Mouse (Mus musculus): Measurements from ENCODE around the gene Dock10. TPM values are rescaled to one million over a fixed set of nuclear protein-coding genes. Genes with fewer than 3 reads are reported as not detected.

The Dock10 gene
- polyA plus RNA-seq, 1 experiment from 2014 or later = 5.8 TPM

DNA sequence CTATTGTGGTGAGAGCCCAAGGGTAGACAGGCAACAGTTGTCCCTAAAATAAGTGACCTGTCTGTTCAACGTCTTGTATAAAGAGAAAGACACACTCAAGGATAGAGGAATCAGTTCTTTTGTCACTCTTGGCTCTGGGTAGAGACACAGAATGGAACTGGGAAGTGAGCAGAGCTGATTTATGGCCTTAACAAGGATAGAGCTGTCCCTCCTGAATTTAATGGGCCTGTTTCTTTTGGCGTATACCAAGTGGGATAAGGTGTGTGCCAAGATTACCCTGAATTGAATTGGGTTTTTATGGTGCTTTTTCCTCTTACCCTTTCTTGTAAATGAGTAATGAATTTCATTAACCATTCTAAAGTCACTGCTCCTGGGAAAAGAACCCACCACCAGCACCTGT is 106.2 kb downstream of the Dock10 start:
- 72% methylated on average over 2 of the region's 2 CpGs for WGBS
- H3K4me3 ChIP-seq (replicated peaks) = no peak overlapping the region

DNA sequence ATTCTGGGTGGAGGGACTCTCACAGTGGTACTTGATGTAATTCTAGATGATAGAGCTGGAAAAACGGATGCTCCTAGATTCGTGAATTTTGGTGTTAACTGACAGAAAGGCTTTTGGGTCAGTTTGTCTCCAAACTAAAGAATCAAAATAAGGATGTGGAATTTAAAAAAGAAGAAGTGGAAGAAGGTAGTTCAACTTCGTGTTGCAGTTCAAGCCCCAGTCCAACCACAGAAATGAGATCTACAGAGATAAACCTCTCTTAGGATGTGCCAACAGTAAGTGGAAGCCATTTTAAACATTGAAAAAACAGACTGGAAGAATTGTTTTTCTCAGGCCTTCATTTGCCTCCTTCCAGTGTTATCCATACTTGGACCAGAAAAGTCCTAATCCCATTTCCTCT is 111.7 kb downstream of the Dock10 start:
- 59% methylated on average over 3 of the region's 3 CpGs for WGBS

More for the DNA sequence above, 106.2 kb downstream of the Dock10 start:
- no peaks in the 10 kb centered on the region for H3K36me3 ChIP-seq
- H3K27ac ChIP-seq = no peak overlapping the region
- H3K9ac ChIP-seq = no peak overlapping the region
- ATAC-seq (ENCODE audit: insufficient read depth, low FRiP score, low read depth) = no peak
- no peaks in the 10 kb centered on the region for H3K9me3 ChIP-seq
- H3K27me3 ChIP-seq (replicated peaks) = no peaks in the 10 kb centered on the region
- H3K4me2 ChIP-seq = no peak overlapping the region
- H3K4me1 ChIP-seq = no peaks in the 10 kb centered on the region

DNA sequence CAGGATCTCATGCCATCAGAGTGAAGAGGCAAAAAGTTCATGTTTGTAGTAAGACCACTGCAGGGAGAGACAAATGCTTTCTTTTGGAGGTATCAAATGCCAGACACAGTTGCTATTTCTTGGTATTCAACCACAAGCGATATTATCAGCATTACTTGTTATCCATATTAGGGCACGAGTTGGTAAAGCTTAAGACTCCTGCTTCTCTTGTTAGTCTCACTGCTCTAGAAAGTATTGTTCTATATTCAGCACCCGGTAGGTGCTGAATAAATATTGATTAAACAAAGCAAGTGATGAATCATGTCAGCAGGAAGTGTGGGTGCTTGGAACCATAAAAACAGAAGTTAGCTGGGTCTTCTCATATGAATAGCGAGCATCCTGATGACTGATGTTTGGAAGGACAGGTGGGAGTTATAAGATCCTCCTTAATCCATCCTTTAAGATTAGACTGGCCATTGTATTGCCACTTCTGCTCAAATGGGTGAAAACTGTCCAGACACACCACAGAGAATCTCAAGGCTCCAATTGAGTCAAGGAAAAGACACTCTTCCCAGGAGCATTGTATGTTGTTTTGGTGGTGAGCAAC is 114.4 kb downstream of the Dock10 start:
- H3K4me2 ChIP-seq = no peak overlapping the region
- H3K4me1 ChIP-seq = no peaks in the 10 kb centered on the region
- no peak overlapping the region for H3K4me3 ChIP-seq (replicated peaks)
- no peaks in the 10 kb centered on the region for H3K36me3 ChIP-seq
- H3K27me3 ChIP-seq (replicated peaks) = no peaks in the 10 kb centered on the region
- H3K9ac ChIP-seq = no peak overlapping the region
- WGBS = 68% methylated on average over 4 of the region's 4 CpGs
- no peak overlapping the region for H3K27ac ChIP-seq
- ATAC-seq (ENCODE audit: insufficient read depth, low FRiP score, low read depth) = no peak
- no peaks in the 10 kb centered on the region for H3K9me3 ChIP-seq

More for the DNA sequence above, 111.7 kb downstream of the Dock10 start:
- no peak overlapping the region for H3K27ac ChIP-seq
- ATAC-seq (ENCODE audit: insufficient read depth, low FRiP score, low read depth) = no peak
- no peak overlapping the region for H3K4me2 ChIP-seq
- no peaks in the 10 kb centered on the region for H3K36me3 ChIP-seq
- no peaks in the 10 kb centered on the region for H3K9me3 ChIP-seq
- H3K9ac ChIP-seq = no peak overlapping the region
- no peak overlapping the region for H3K4me3 ChIP-seq (replicated peaks)
- no peaks in the 10 kb centered on the region for H3K4me1 ChIP-seq
- no peaks in the 10 kb centered on the region for H3K27me3 ChIP-seq (replicated peaks)

DNA sequence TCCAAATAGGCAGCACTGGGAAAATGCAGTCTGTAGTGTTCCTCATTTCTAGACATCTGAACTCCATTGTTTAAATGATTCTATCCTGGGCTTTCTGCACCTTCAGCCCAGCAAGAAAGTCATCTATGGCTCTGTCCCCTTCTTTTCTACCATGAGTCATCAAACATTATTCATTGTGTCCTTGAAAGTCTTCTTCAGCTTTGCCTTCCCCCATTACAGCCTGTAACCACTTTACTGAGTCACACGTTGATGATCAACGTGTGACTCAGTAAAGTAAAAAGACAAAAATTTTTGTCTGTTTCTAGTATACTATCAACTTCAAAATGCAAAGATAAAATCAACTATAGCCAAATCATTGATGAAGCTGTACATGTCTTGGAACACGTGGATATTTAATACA is 116.5 kb downstream of the Dock10 start:
- Histone ChIP-seq H3K4me3 (replicated peaks) (no peak overlapping the region), H3K9me3 (no peaks in the 10 kb centered on the region), H3K36me3 (no peaks in the 10 kb centered on the region), H3K4me1 (no peaks in the 10 kb centered on the region), H3K9ac (no peak overlapping the region), H3K4me2 (no peak overlapping the region), H3K27ac (no peak overlapping the region), H3K27me3 (replicated peaks) (no peaks in the 10 kb centered on the region)
- 85% methylated on average over 3 of the region's 3 CpGs for WGBS
- no peak for ATAC-seq (ENCODE audit: insufficient read depth, low FRiP score, low read depth)

DNA sequence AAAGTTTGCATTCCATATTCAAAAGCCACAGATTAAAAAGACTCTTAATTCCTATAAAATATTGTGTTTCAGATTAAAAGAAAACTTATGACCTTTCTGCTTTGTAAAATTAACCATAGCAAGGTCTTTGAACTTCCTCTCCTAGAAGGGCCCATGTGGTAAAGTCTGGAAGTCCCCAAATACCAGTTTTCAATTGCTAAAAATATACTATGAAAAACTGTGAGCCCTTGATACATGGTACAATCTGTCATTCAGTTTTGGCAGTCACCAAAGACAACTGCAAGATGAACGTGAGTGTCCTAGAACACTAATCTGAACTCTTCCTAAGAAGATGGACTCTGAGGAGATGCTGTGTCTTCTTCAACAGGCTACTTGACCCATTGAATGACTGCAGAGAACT is 117.0 kb downstream of the Dock10 start:
- 70% methylated on average over 1 of the region's 1 CpGs for WGBS
- H3K27me3 ChIP-seq (replicated peaks) = no peaks in the 10 kb centered on the region
- H3K4me2 ChIP-seq = no peak overlapping the region
- no peak overlapping the region for H3K4me3 ChIP-seq (replicated peaks)
- H3K36me3 ChIP-seq = no peaks in the 10 kb centered on the region
- H3K4me1 ChIP-seq = no peaks in the 10 kb centered on the region
- no peak overlapping the region for H3K9ac ChIP-seq
- H3K9me3 ChIP-seq = no peaks in the 10 kb centered on the region
- H3K27ac ChIP-seq = no peak overlapping the region
- no peak for ATAC-seq (ENCODE audit: insufficient read depth, low FRiP score, low read depth)

DNA sequence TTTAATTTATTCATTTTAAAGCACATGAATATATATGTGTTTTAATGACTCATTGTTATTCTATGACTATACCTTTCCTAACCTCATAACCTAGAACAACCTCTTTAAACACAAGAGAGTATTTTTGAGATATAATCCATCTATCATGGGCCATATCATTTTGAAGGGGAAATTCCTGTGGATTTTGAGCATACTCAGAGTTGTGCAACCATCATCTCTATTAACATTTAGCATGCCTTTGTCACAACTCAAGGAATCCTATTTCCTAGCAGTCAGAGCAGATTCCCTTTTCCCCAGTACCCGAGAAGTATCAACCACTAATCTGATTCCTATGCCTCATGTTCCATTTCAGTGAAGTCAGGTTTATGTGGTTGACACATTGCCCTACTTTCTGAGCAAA is 118.8 kb downstream of the Dock10 start:
- H3K27me3 ChIP-seq (replicated peaks) = no peaks in the 10 kb centered on the region
- H3K9me3 ChIP-seq = no peaks in the 10 kb centered on the region
- no peaks in the 10 kb centered on the region for H3K4me1 ChIP-seq
- no peak overlapping the region for H3K4me3 ChIP-seq (replicated peaks)
- no peak overlapping the region for H3K4me2 ChIP-seq
- 92% methylated on average over 1 of the region's 1 CpGs for WGBS
- H3K36me3 ChIP-seq = no peaks in the 10 kb centered on the region
- ATAC-seq (ENCODE audit: insufficient read depth, low FRiP score, low read depth) = no peak
- no peak overlapping the region for H3K9ac ChIP-seq
- H3K27ac ChIP-seq = no peak overlapping the region

DNA sequence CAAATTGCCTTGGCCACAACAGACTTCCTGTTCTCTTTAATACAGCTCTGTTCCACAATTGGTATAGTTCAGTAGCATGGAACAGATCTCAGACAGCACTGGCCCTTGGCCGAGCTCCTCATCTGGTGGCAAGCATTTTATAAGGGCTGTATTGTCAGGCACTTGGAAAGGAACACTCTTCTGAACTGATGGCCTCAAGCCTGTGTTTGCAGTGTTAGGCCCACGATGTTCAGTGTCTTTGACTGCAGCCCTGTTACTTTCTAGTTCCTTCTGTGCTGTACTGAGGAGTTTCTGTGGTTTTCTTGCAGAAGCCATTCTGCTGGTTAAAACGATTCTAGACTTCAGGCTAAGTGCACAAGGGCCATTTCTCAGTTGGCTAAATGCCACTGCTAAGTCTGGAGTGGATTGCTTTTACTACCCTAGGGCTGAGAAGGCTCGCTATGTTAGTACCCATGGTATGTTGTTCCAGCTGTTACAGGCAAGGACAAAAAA is 121.1 kb downstream of the Dock10 start:
- Histone ChIP-seq H3K9ac (no peak overlapping the region), H3K4me1 (no peaks in the 10 kb centered on the region), H3K27ac (peak overlapping the region; percentile 16; the same call in 1 of the 2 replicates), H3K4me2 (no peak overlapping the region), H3K36me3 (no peaks in the 10 kb centered on the region), H3K4me3 (replicated peaks) (no peak overlapping the region), H3K27me3 (replicated peaks) (no peaks in the 10 kb centered on the region), H3K9me3 (no peaks in the 10 kb centered on the region)
- ATAC-seq (ENCODE audit: insufficient read depth, low FRiP score, low read depth) = peak; percentile 39; the same call in 1 of the 2 replicates
- 56% methylated on average over 4 of the region's 4 CpGs for WGBS

DNA sequence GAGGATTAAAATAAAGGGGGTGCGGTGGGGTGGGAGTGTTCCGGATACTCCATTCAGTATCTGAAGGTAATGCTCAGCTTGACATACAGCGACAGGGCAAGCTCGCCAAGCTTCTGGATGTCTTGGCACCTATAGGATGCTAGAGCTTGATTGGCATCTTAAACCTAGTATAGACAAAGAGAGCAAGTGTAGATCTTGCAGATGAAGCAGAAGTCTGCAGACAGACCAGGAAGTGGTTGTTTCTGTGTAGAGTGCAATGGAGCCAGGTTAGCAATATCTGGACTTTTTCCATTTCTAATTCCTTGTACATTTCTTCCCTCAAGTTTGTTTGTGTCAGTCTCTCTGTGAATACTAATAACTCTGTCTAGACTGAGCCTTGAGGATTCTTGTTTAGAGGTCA is 122.5 kb downstream of the Dock10 start:
- no peak for ATAC-seq (ENCODE audit: insufficient read depth, low FRiP score, low read depth)
- H3K4me3 ChIP-seq (replicated peaks) = no peak overlapping the region
- WGBS = 96% methylated on average over 4 of the region's 4 CpGs

DNA sequence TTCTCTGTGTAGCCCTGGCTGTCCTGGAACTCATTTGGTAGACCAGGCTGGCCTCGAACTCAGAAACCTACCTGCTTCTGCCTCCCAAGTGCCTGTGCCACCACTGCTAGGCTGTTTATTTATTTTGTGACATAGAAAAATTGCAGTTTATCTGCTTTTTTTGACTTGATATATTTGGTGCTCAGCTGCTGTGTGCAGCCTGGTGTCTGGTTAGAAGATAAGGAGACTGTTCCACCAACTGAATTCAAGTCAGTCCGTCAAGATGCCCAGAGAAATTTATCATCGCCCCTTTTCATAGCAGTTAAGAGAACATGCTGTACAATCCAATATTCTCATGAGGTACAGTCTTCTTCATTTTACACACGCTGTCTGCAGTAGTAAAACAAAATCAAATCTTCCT is 124.8 kb downstream of the Dock10 start:
- H3K27me3 ChIP-seq (replicated peaks) = no peaks in the 10 kb centered on the region
- H3K36me3 ChIP-seq = no peaks in the 10 kb centered on the region
- no peak overlapping the region for H3K4me2 ChIP-seq
- no peak overlapping the region for H3K9ac ChIP-seq
- H3K4me1 ChIP-seq = no peaks in the 10 kb centered on the region
- no peak overlapping the region for H3K27ac ChIP-seq
- WGBS = 82% methylated on average over 4 of the region's 4 CpGs
- no peaks in the 10 kb centered on the region for H3K9me3 ChIP-seq
- ATAC-seq (ENCODE audit: insufficient read depth, low FRiP score, low read depth) = no peak
- no peak overlapping the region for H3K4me3 ChIP-seq (replicated peaks)

More for the DNA sequence above, 122.5 kb downstream of the Dock10 start:
- no peaks in the 10 kb centered on the region for H3K27me3 ChIP-seq (replicated peaks)
- H3K9me3 ChIP-seq = no peaks in the 10 kb centered on the region
- H3K4me1 ChIP-seq = no peaks in the 10 kb centered on the region
- H3K4me2 ChIP-seq = no peak overlapping the region
- H3K36me3 ChIP-seq = no peaks in the 10 kb centered on the region
- no peak overlapping the region for H3K27ac ChIP-seq
- H3K9ac ChIP-seq = no peak overlapping the region

DNA sequence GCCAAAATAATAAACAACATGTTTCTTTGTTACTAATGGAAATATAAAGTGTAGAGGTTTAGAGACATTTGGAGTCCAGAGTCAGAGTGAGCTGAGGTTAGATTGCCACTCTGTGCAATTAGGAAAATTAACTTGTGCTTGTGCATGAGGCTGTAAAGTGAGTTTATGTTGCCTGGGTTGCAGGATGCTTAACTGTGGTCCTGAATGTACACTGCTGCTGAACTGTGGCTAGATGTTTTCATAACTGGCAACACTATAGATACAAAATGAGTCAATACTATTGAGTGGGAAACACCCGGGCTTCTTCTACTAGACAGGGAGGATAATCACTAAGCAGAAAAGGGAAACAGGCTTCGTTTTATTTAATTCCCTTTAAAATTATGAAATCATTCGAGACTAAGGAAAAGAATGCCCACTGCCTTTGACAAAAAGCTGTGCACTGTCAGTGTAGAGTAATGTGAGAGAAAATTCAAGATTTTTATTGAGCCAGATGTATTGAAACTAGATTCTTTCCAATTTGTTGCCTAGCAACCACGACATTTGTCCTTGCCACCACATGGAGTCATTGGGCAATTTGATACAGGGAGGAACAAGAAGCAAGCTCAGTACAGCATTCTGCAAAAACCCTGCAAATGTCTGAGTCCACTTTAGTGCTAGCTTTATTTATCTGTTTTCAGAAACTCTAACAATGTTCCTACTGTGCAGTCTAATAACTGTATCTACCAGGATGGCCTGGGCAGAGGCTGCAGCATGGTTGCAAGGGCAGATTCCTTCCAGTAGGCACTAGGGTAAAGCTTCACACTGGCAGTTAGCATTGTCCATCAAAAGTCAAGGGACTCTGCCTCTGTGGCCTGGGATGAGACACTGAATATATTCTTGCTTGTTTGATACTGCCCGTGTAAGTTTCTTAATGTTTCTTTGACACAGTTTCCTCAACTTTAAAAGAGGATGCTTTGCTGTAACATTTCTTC is 127.9 kb downstream of the Dock10 start:
- Histone ChIP-seq H3K27me3 (replicated peaks) (no peaks in the 10 kb centered on the region), H3K27ac (no peak overlapping the region), H3K9me3 (no peaks in the 10 kb centered on the region), H3K4me1 (no peaks in the 10 kb centered on the region), H3K9ac (no peak overlapping the region), H3K4me2 (no peak overlapping the region), H3K4me3 (replicated peaks) (no peak overlapping the region), H3K36me3 (no peaks in the 10 kb centered on the region)
- 47% methylated on average over 5 of the region's 5 CpGs for WGBS
- ATAC-seq (ENCODE audit: insufficient read depth, low FRiP score, low read depth) = no peak

DNA sequence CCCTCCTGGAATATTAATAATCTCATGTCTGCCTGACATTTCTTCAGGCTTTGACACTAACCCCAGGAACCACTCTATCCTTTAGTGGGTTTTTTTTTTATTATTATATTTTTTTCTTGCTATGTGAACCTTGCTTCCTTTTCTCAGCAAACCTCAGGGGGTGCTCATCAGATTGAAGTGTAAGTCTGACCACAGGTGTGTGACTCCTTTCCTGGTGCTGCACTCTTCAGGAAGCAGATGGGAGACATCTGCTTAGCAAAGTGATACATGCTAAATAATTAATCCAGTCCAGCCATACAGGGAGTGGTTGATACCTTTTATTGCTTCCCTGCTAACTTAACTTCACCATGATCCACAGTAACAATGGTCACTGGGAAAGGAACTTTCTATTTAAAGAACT is 130.3 kb downstream of the Dock10 start:
- H3K9ac ChIP-seq = no peak overlapping the region
- no peaks in the 10 kb centered on the region for H3K27me3 ChIP-seq (replicated peaks)
- H3K9me3 ChIP-seq = no peaks in the 10 kb centered on the region
- no peaks in the 10 kb centered on the region for H3K36me3 ChIP-seq
- H3K27ac ChIP-seq = no peak overlapping the region
- no peak overlapping the region for H3K4me3 ChIP-seq (replicated peaks)
- H3K4me2 ChIP-seq = no peak overlapping the region
- no peaks in the 10 kb centered on the region for H3K4me1 ChIP-seq
- no peak for ATAC-seq (ENCODE audit: insufficient read depth, low FRiP score, low read depth)

DNA sequence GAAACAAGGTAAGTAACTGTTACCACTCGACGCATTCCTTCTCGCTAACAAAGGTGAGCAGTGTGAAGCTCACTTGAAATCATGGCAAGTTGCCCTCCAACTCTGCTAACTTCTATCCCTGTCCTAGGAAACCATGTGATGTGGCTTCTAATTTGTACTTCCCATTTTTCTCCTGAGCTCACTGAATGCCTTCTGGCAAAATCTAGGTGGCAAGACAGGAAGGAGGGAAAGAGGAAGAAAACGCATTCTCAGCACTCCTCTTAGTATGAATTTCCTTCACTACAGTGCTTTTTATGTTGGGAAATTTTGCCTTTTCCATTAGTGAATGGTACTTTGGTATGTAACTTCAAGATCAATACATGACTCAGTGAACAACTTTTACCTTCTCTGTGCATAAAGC is 131.5 kb downstream of the Dock10 start:
- no peaks in the 10 kb centered on the region for H3K27me3 ChIP-seq (replicated peaks)
- no peaks in the 10 kb centered on the region for H3K4me1 ChIP-seq
- H3K9ac ChIP-seq = no peak overlapping the region
- ATAC-seq (ENCODE audit: insufficient read depth, low FRiP score, low read depth) = no peak
- no peak overlapping the region for H3K27ac ChIP-seq
- 85% methylated on average over 4 of the region's 4 CpGs for WGBS
- H3K9me3 ChIP-seq = no peaks in the 10 kb centered on the region
- no peaks in the 10 kb centered on the region for H3K36me3 ChIP-seq
- no peak overlapping the region for H3K4me3 ChIP-seq (replicated peaks)
- H3K4me2 ChIP-seq = no peak overlapping the region
